Mouse (Mus musculus): ENCODE results near the gene Fstl4.

Fstl4 gene

GRCm38 (mm10) chr11:52767921-52768320 lies 3.5 kb downstream of the Fstl4 start:
- no peak for DNase-seq (ENCODE audit: low spot score in 2 of 2)

- no peak for DNase-seq (ENCODE audit: low spot score in 2 of 2)
These were observed 8.6 kb downstream of the Fstl4 start for GRCm38 (mm10) chr11:52773073-52773472.

GRCm38 (mm10) chr11:52775291-52775690 lies 10.9 kb downstream of the Fstl4 start:
- no peak for DNase-seq (ENCODE audit: low spot score in 2 of 2)

GRCm38 (mm10) chr11:52782426-52782825 lies 18.0 kb downstream of the Fstl4 start:
- DNase-seq (ENCODE audit: low spot score in 2 of 2): no peak

- no peak for DNase-seq (ENCODE audit: low spot score in 2 of 2)
These were observed 29.9 kb downstream of the Fstl4 start for GRCm38 (mm10) chr11:52794331-52794730.

- DNase-seq (ENCODE audit: low spot score in 2 of 2): peak in 1 of 2 experiments; percentile 27
These were observed 45.1 kb downstream of the Fstl4 start for GRCm38 (mm10) chr11:52809542-52809941.

- peak in 1 of 2 experiments; percentile 16 for DNase-seq (ENCODE audit: low spot score in 2 of 2)
These were observed 51.6 kb downstream of the Fstl4 start for GRCm38 (mm10) chr11:52816004-52816403.

GRCm38 (mm10) chr11:52820336-52820905 lies 56.0 kb downstream of the Fstl4 start:
- peak in 1 of 2 experiments; percentile 34 for DNase-seq (ENCODE audit: low spot score in 2 of 2)

- peak in 1 of 2 experiments; percentile 8 for DNase-seq (ENCODE audit: low spot score in 2 of 2)
These were observed 62.2 kb downstream of the Fstl4 start for GRCm38 (mm10) chr11:52826591-52826990.

GRCm38 (mm10) chr11:52831631-52832310 lies 67.3 kb downstream of the Fstl4 start:
- no peak for DNase-seq (ENCODE audit: low spot score in 2 of 2)

- DNase-seq (ENCODE audit: low spot score in 2 of 2): no peak
These were observed 67.9 kb downstream of the Fstl4 start for GRCm38 (mm10) chr11:52832311-52832675.

GRCm38 (mm10) chr11:52848691-52849090 lies 84.3 kb downstream of the Fstl4 start:
- no peak for DNase-seq (ENCODE audit: low spot score in 2 of 2)

- no peak for DNase-seq (ENCODE audit: low spot score in 2 of 2)
These were observed 85.6 kb downstream of the Fstl4 start for GRCm38 (mm10) chr11:52850071-52850470.

GRCm38 (mm10) chr11:52872846-52873512 lies 108.5 kb downstream of the Fstl4 start:
- DNase-seq (ENCODE audit: low spot score in 2 of 2): no peak

GRCm38 (mm10) chr11:52875916-52876765 lies 111.7 kb downstream of the Fstl4 start:
- no peak for DNase-seq (ENCODE audit: low spot score in 2 of 2)

- no peak for DNase-seq (ENCODE audit: low spot score in 2 of 2)
These were observed 113.2 kb downstream of the Fstl4 start for GRCm38 (mm10) chr11:52877662-52878061.

GRCm38 (mm10) chr11:52879958-52880357 lies 115.5 kb downstream of the Fstl4 start:
- no peak for DNase-seq (ENCODE audit: low spot score in 2 of 2)

GRCm38 (mm10) chr11:52886559-52887303 lies 122.3 kb downstream of the Fstl4 start:
- no peak for DNase-seq (ENCODE audit: low spot score in 2 of 2)

GRCm38 (mm10) chr11:52888150-52888549 lies 123.7 kb downstream of the Fstl4 start:
- DNase-seq (ENCODE audit: low spot score in 2 of 2): no peak

- DNase-seq (ENCODE audit: low spot score in 2 of 2): no peak
These were observed 125.1 kb downstream of the Fstl4 start for GRCm38 (mm10) chr11:52889527-52889926.

- no peak for DNase-seq (ENCODE audit: low spot score in 2 of 2)
These were observed 125.7 kb downstream of the Fstl4 start for GRCm38 (mm10) chr11:52890156-52890555.
